Mouse (Mus musculus) limb, embryonic 15.5 days (tissue): ENCODE measurements at regions not wholly inside any gene's neighbourhood (a gene's known extent, or its start where the extent isn't known, plus 50 kb on each side); places are given as distances from the start of the nearest gene placed in this dataset.

ENCODE experiments used
- ATAC-seq: fragments of 200-750 bp; cut with Nextera tagmentation; 2 replicates; pipeline ENCODE4 v1.8.0; 2017; ENCODE audit warnings: low read depth, moderate TSS enrichment; ENCODE audit not compliant: insufficient number of reproducible peaks, low FRiP score, low TSS enrichment
- H3K27ac ChIP-seq: fragments of 300-500 bp; sonication (generic); 2 replicates; pipeline ENCODE4 v1.5.1; 2015; ENCODE audit warnings: moderate library complexity, mild to moderate bottlenecking, inconsistent platforms
- H3K27me3 ChIP-seq: fragments of 300-500 bp; sonication (generic); 2 replicates; pipeline ENCODE4 v1.6.1; 2015; ENCODE audit warnings: inconsistent platforms
- H3K36me3 ChIP-seq: fragments of 300-500 bp; sonication (generic); 2 replicates; pipeline ENCODE4 v1.6.1; 2015; ENCODE audit warnings: inconsistent platforms
- H3K4me1 ChIP-seq: fragments of 300-500 bp; sonication (generic); 2 replicates; pipeline ENCODE4 v1.6.1; 2015; ENCODE audit warnings: inconsistent platforms
- H3K4me2 ChIP-seq: fragments of 300-500 bp; sonication (generic); 2 replicates; pipeline ENCODE4 v1.6.1; 2015; ENCODE audit warnings: mild to moderate bottlenecking, inconsistent platforms
- H3K4me3 ChIP-seq: fragments of 300-500 bp; sonication (generic); 2 replicates; pipeline ENCODE4 v1.5.1; 2015; ENCODE audit warnings: mild to moderate bottlenecking, inconsistent platforms
- H3K9ac ChIP-seq: fragments of 300-500 bp; sonication (generic); 2 replicates; pipeline ENCODE4 v1.6.1; 2015; ENCODE audit warnings: inconsistent platforms
- H3K9me3 ChIP-seq: fragments of 300-500 bp; sonication (generic); 2 replicates; pipeline ENCODE4 v1.6.1; 2016; ENCODE audit warnings: inconsistent platforms
- WGBS: fragments of 180-500 bp; shearing (Covaris S2); methylation state at CpG from one replicate; pipeline ENCODE4 v1.1.7; 2015; 5-methylcytosine and 5-hydroxymethylcytosine counted together

- Histone ChIP-seq H3K9ac (no peak overlapping the region), H3K4me1 (no peaks in the 10 kb centered on the region), H3K9me3 (no peaks in the 10 kb centered on the region), H3K4me2 (no peak overlapping the region), H3K27ac (no peak overlapping the region), H3K4me3 (no peak overlapping the region), H3K36me3 (no peaks in the 10 kb centered on the region), H3K27me3 (no peaks in the 10 kb centered on the region)
- no peak for ATAC-seq
- WGBS: 40% methylated on average over 14 of the region's 14 CpGs
These were observed 250.1 kb downstream of the Tfap2b start for GRCm38 (mm10) chr1:19458646-19459441.

GRCm38 (mm10) chr1:19459876-19460275 is 251.2 kb downstream of the Tfap2b start:
- H3K4me1 ChIP-seq: no peaks in the 10 kb centered on the region
- no peaks in the 10 kb centered on the region for H3K27me3 ChIP-seq
- H3K36me3 ChIP-seq: no peaks in the 10 kb centered on the region
- H3K27ac ChIP-seq: peak overlapping the region; percentile 27; the same call in 1 of the 2 replicates
- 57% methylated on average over 11 of the region's 11 CpGs for WGBS
- no peak overlapping the region for H3K4me3 ChIP-seq
- H3K4me2 ChIP-seq: no peak overlapping the region
- H3K9me3 ChIP-seq: no peaks in the 10 kb centered on the region
- no peak overlapping the region for H3K9ac ChIP-seq
- ATAC-seq: no peak

- no peaks in the 10 kb centered on the region for H3K36me3 ChIP-seq
- H3K4me3 ChIP-seq: no peak overlapping the region
- no peaks in the 10 kb centered on the region for H3K27me3 ChIP-seq
- H3K9ac ChIP-seq: no peak overlapping the region
- WGBS: 41% methylated on average over 1 of the region's 1 CpGs
- no peaks in the 10 kb centered on the region for H3K4me1 ChIP-seq
- no peak overlapping the region for H3K27ac ChIP-seq
- no peaks in the 10 kb centered on the region for H3K9me3 ChIP-seq
- ATAC-seq: no peak
- no peak overlapping the region for H3K4me2 ChIP-seq
These were observed 264.8 kb downstream of the Tfap2b start for GRCm38 (mm10) chr1:19473561-19473960.
